18 mouse cellular contexts compared by ENCODE assay signal in the genomic region with DNA sequence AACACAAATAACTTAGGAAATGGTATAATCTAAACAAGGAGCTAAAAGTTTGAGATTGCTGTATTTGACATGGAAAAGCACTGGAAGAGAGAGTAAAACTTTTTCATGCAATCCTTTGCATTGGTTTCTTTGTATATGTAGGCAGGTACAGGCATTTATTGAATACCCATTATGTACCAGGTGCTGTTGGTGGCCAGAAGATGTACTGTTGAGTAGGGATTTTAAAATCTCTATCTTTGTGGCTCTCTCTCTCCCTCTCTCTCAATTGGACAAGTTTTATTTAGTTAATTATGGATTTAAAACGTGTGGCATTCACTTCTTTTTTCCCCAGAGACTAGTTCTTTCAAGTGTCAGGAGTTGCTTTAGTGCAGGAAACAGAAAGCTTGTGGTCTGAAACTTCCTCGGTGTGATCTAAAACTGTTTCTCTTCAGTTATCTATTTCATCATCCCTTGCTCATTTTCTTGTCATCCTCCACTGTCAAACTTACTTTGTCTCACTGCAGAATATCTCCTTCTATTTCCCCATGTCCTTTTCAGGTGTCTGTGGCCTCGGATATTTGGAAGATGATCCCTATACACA. TPM values are rescaled to one million over a fixed set of nuclear protein-coding genes. Genes with fewer than 3 reads are reported as not detected.
DNase-seq lines count a peak whose midpoint lies in the region; ATAC-seq lines count a peak whose summit lies in the region.
"Had no signal": no experiment of that assay in that cellular context is flagged by ENCODE, and none has a peak within 500 bp of the region (broad histone marks: within the 10 kb centered on the region; RNA-seq: fewer than 3 reads in every experiment).

No protein-coding gene starts in this region.

- DNase-seq in 416B (ENCODE audit: low read depth) = peak; percentile 79
- peak; percentile 77 for DNase-seq in CD4-positive helper T cell, adult 2 months (ENCODE audit: low read depth, low spot score)
- no peak for DNase-seq in layer of hippocampus, postnatal 36 days
- DNase-seq in kidney, postnatal 25 days = no peak
- DNase-seq: adrenal gland, adult 2 months; cerebellum, adult 8-10 months; gastrocnemius, postnatal 25 days; kidney, postnatal 10 days; lung, embryonic 14.5 days; right cerebral cortex, postnatal 14 days had no signal

- ATAC-seq in common myeloid progenitor, adult 5-6 weeks (replicated peaks; ENCODE audit: low read depth, poor library complexity, severe bottlenecking) = 0 out of 2 replicates have a peak, but pooled peaks have one; percentile 21
- ATAC-seq in megakaryocyte progenitor cell, adult 5-6 weeks (replicated peaks; ENCODE audit: poor library complexity) = peak; percentile 26
- no peak for ATAC-seq in erythroblast, adult 5-6 weeks (replicated peaks; ENCODE audit: low FRiP score, poor library complexity, severe bottlenecking)
- ATAC-seq: forebrain, embryonic 14.5 days; midbrain, embryonic 13.5 days had no signal

RNA-seq across cellular contexts. Expression of a gene that starts 0.5 kb away (rescaled TPM):
- total RNA-seq in common myeloid progenitor, adult 5-6 weeks (2017) = 245 and 273 TPM in 2 replicates
- 128 and 146 TPM in 2 replicates for total RNA-seq in megakaryocyte progenitor cell, adult 5-6 weeks (2015)
- total RNA-seq in megakaryocyte progenitor cell, adult 5-6 weeks (2017) = 109 and 150 TPM in 2 replicates
- not detected for total RNA-seq in layer of hippocampus, postnatal 36 days (2021)
- total RNA-seq in erythroblast, adult 5-6 weeks (2015; ENCODE audit: low replicate concordance) = 4.2 and 17.3 TPM in 2 replicates
- total RNA-seq in erythroblast, adult 5-6 weeks (2017; ENCODE audit: low replicate concordance) = 2.6 and 3.7 TPM in 2 replicates
- total RNA-seq: layer of hippocampus, adult 2 months; left cerebral cortex, postnatal 36 days had no signal

RNA-seq across cellular contexts. Expression of a gene that starts 55.9 kb away (rescaled TPM):
- 0.14 TPM in 1 of 2 replicates, not detected in the other for total RNA-seq in common myeloid progenitor, adult 5-6 weeks (2017)
- 0.42 TPM in 1 of 2 replicates, not detected in the other for total RNA-seq in megakaryocyte progenitor cell, adult 5-6 weeks (2015)
- 0.34 TPM in 1 of 2 replicates, not detected in the other for total RNA-seq in megakaryocyte progenitor cell, adult 5-6 weeks (2017)
- total RNA-seq in layer of hippocampus, postnatal 36 days (2021) = not detected
- not detected in 2 replicates for total RNA-seq in erythroblast, adult 5-6 weeks (2015; ENCODE audit: low replicate concordance)
- not detected in 2 replicates for total RNA-seq in erythroblast, adult 5-6 weeks (2017; ENCODE audit: low replicate concordance)
- total RNA-seq: adrenal gland, adult 2 months; gastrocnemius, postnatal 25 days; layer of hippocampus, adult 2 months; left cerebral cortex, postnatal 36 days; neutrophil, adult 5-6 weeks had no signal

Comparison
In these comparisons a context has a peak if more than half of its experiments do, and no peak if none do; other contexts are left out.
1. DNase-seq: peak in 416B (single experiment) and CD4-positive helper T cell, adult 2 months (single experiment); none in layer of hippocampus, postnatal 36 days (0 of 2) and kidney, postnatal 25 days (0 of 2).
2. RNA of a gene that starts 0.5 kb away (total RNA-seq): 245 to 273 TPM in common myeloid progenitor, adult 5-6 weeks and 109 to 150 TPM in megakaryocyte progenitor cell, adult 5-6 weeks; 2.6 to 17.3 TPM in erythroblast, adult 5-6 weeks and not detected in layer of hippocampus, postnatal 36 days; every median in the first group is over 4 times any median in the second.